Mouse (Mus musculus) 3T3-L1 (cell line): ENCODE data around the gene Zbtb41.
"Not testable (repeated sequence)": the region's sequence is repeated elsewhere in the genome, so short reads cannot be mapped to it uniquely, and the experiment has no call there.

Experiments
- DNase-seq: peaks from one replicate; pipeline ENCODE4 v3.0.0-alpha.2; 2015; ENCODE audit warnings: low read depth, low spot score

Gene Zbtb41

GRCm38 (mm10) chr1:139421875-139422791 is at the start of gene Zbtb41:
TSS of gene Zbtb41 (plus strand) at chr1:139422288.
- DNase-seq, result peak; percentile 82

GRCm38 (mm10) chr1:139375900-139376299 is 46.2 kb upstream of the Zbtb41 start:
- no peak for DNase-seq

GRCm38 (mm10) chr1:139376638-139377286 is 45.3 kb upstream of the Zbtb41 start, which contains the start of gene Crb1:
TSS of gene Crb1 (minus strand) at chr1:139377100.
- no peak for DNase-seq

- DNase-seq, result peak; percentile 18
These were observed 43.0 kb upstream of the Zbtb41 start for GRCm38 (mm10) chr1:139378861-139379620.

GRCm38 (mm10) chr1:139379621-139379984 is 42.5 kb upstream of the Zbtb41 start:
- no peak for DNase-seq

- no peak for DNase-seq
These were observed 30.3 kb upstream of the Zbtb41 start for GRCm38 (mm10) chr1:139391747-139392146.

- DNase-seq, result no peak
These were observed 25.5 kb upstream of the Zbtb41 start for GRCm38 (mm10) chr1:139396589-139396988.

- no peak for DNase-seq
These were observed 16.3 kb upstream of the Zbtb41 start for GRCm38 (mm10) chr1:139405766-139406165.

GRCm38 (mm10) chr1:139407701-139408100 is 14.4 kb upstream of the Zbtb41 start:
- peak; percentile 37 for DNase-seq

GRCm38 (mm10) chr1:139412365-139412764 is 9.7 kb upstream of the Zbtb41 start:
- not testable (repeated sequence) for DNase-seq

- no peak for DNase-seq
These were observed 8.6 kb upstream of the Zbtb41 start for GRCm38 (mm10) chr1:139413465-139413864.

GRCm38 (mm10) chr1:139421521-139421874 is 590 bp upstream of the Zbtb41 start:
- no peak for DNase-seq

- DNase-seq, result peak; percentile 64
These were observed 853 bp downstream of the Zbtb41 start for GRCm38 (mm10) chr1:139422941-139423340.

GRCm38 (mm10) chr1:139423931-139424330 is 1.8 kb downstream of the Zbtb41 start:
- peak; percentile 5 for DNase-seq

GRCm38 (mm10) chr1:139425006-139425405 is 2.9 kb downstream of the Zbtb41 start:
- DNase-seq, result no peak

GRCm38 (mm10) chr1:139438373-139438772 is 16.3 kb downstream of the Zbtb41 start:
- DNase-seq, result peak; percentile 42

- DNase-seq, result not testable (repeated sequence)
These were observed 21.0 kb downstream of the Zbtb41 start for GRCm38 (mm10) chr1:139443103-139443502.

GRCm38 (mm10) chr1:139454340-139455225 is 32.5 kb downstream of the Zbtb41 start, which contains the start of gene Aspm:
TSS of gene Aspm (plus strand) at chr1:139454772.
- peak; percentile 98 for DNase-seq

- peak; percentile 54 for DNase-seq
These were observed 33.3 kb downstream of the Zbtb41 start for GRCm38 (mm10) chr1:139455226-139455869.

GRCm38 (mm10) chr1:139460807-139461206 is 38.7 kb downstream of the Zbtb41 start:
- DNase-seq, result no peak
